Mouse (Mus musculus) midbrain, embryonic 14.5 days (tissue): Measurements from ENCODE around the gene Phc1. TPM values are rescaled to one million over a fixed set of nuclear protein-coding genes. Genes with fewer than 3 reads are reported as not detected.

Experiments used
- ATAC-seq: fragments of 200-750 bp; cut with Nextera tagmentation; 2 replicates; pipeline ENCODE4 v1.8.0; 2017; ENCODE audit warnings: moderate number of reproducible peaks, moderate library complexity; ENCODE audit not compliant: low FRiP score, low TSS enrichment
- DNase-seq: peaks from one replicate; pipeline ENCODE4 v3.0.0-alpha.2; 2015
- H3K27ac ChIP-seq: fragments of 300-500 bp; sonication (generic); replicated peaks from 2 replicates; pipeline ENCODE4 v1.5.1; 2014; ENCODE audit warnings: mild to moderate bottlenecking, low read depth, low read length, moderate library complexity
- H3K27me3 ChIP-seq: fragments of 300-500 bp; sonication (generic); 2 replicates; pipeline ENCODE4 v1.6.1; 2014; ENCODE audit warnings: low read length, control low read depth, mixed read lengths; ENCODE audit not compliant: control insufficient read depth, insufficient read depth
- H3K36me3 ChIP-seq: fragments of 300-500 bp; sonication (generic); 2 replicates; pipeline ENCODE4 v1.6.1; 2014; ENCODE audit warnings: low read length, control low read depth; ENCODE audit not compliant: control insufficient read depth, insufficient read depth
- H3K4me1 ChIP-seq: fragments of 300-500 bp; sonication (generic); 2 replicates; pipeline ENCODE4 v1.6.1; 2014; ENCODE audit warnings: mild to moderate bottlenecking, antibody characterized with exemption, low read length, control low read depth; ENCODE audit not compliant: control insufficient read depth, insufficient read depth
- H3K4me2 ChIP-seq: fragments of 300-500 bp; sonication (generic); 2 replicates; pipeline ENCODE4 v1.6.1; 2014; ENCODE audit warnings: mild to moderate bottlenecking, low read length, moderate library complexity
- H3K4me3 ChIP-seq: fragments of 300-500 bp; sonication (generic); replicated peaks from 2 replicates; pipeline ENCODE4 v1.5.1; 2014; ENCODE audit warnings: low read depth, low read length
- H3K9ac ChIP-seq: fragments of 300-500 bp; sonication (generic); replicated peaks from 2 replicates; pipeline ENCODE4 v1.6.1; 2014; ENCODE audit warnings: mild to moderate bottlenecking, low read length, moderate library complexity
- H3K9me3 ChIP-seq: fragments of 300-500 bp; sonication (generic); 2 replicates; pipeline ENCODE4 v1.6.1; 2016; ENCODE audit warnings: low read length, control low read depth, mixed read lengths; ENCODE audit not compliant: control insufficient read depth
- WGBS: fragments of 180-500 bp; shearing (Covaris S2); extraction: QIAGEN DNeasy Blood & Tissue Kit; methylation state at CpG from one replicate; pipeline ENCODE4 v1.1.7; 2014; 5-methylcytosine and 5-hydroxymethylcytosine counted together
- polyA plus RNA-seq: library from polyadenylated mRNA; unstranded; fragments of >200 nt; fragmentation: Nextera tagmentation; extraction: Ambion mirVana; gene quantifications from 2 replicates; pipeline ENCODE4 v1.2.1, GENCODE M21; 2014

Phc1 gene
- polyA plus RNA-seq, 1 experiment from 2014 or later, result 46.7 TPM

GRCm38 (mm10) chr6:122303526-122303925, 36.8 kb downstream of the Phc1 start:
- no peak overlapping the region for H3K4me3 ChIP-seq
- no peak overlapping the region for H3K9ac ChIP-seq
- 88% methylated on average over 9 of the region's 9 CpGs for WGBS
- H3K4me2 ChIP-seq, result no peak overlapping the region
- no peak for ATAC-seq
- no peaks in the 10 kb centered on the region for H3K9me3 ChIP-seq
- no peaks in the 10 kb centered on the region for H3K27me3 ChIP-seq
- no peaks in the 10 kb centered on the region for H3K36me3 ChIP-seq
- DNase-seq, result no peak
- no peak overlapping the region for H3K27ac ChIP-seq
- no peaks in the 10 kb centered on the region for H3K4me1 ChIP-seq

GRCm38 (mm10) chr6:122302661-122303060, 37.7 kb downstream of the Phc1 start:
- Histone ChIP-seq H3K9ac (no peak overlapping the region), H3K4me1 (no peaks in the 10 kb centered on the region), H3K27ac (no peak overlapping the region), H3K4me2 (no peak overlapping the region), H3K9me3 (no peaks in the 10 kb centered on the region), H3K4me3 (no peak overlapping the region), H3K27me3 (no peaks in the 10 kb centered on the region), H3K36me3 (no peaks in the 10 kb centered on the region)
- DNase-seq (no peak), ATAC-seq (no peak)
- 95% methylated on average over 4 of the region's 4 CpGs for WGBS

DNA sequence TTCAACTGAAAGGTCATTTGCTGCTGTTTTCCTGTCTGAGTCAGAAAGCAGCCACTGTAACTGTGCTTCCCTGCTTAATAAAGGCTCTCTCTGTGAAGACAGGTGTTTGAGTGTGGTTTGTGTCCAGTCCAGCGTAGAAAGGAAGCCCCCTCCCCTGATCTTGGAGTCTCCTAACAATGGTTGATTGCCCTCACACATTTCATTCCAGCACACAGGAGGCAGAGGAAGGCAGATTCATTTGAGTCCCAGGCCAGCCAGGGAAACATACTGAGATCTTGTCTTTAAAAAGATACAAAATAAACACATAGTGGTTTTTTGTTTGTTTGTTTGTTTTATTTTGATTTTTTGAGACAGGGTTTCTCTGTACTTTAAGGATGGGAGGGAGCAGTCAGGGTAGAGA, 38.2 kb downstream of the Phc1 start:
- no peaks in the 10 kb centered on the region for H3K36me3 ChIP-seq
- no peak overlapping the region for H3K4me3 ChIP-seq
- no peaks in the 10 kb centered on the region for H3K27me3 ChIP-seq
- H3K27ac ChIP-seq, result no peak overlapping the region
- no peak overlapping the region for H3K9ac ChIP-seq
- no peaks in the 10 kb centered on the region for H3K4me1 ChIP-seq
- no peak for ATAC-seq
- WGBS, result 62% methylated on average over 1 of the region's 1 CpGs
- DNase-seq, result no peak
- no peaks in the 10 kb centered on the region for H3K9me3 ChIP-seq
- no peak overlapping the region for H3K4me2 ChIP-seq

- DNase-seq, result no peak
- Histone ChIP-seq H3K4me2 (no peak overlapping the region), H3K27me3 (no peaks in the 10 kb centered on the region), H3K9me3 (no peaks in the 10 kb centered on the region), H3K9ac (no peak overlapping the region), H3K4me3 (no peak overlapping the region), H3K4me1 (peaks cover 8% of the 10 kb centered on the region; the same call in 1 of the 2 replicates), H3K27ac (no peak overlapping the region), H3K36me3 (no peaks in the 10 kb centered on the region)
- 78% methylated on average over 3 of the region's 3 CpGs for WGBS
- no peak for ATAC-seq
Measured at GRCm38 (mm10) chr6:122299621-122300133, 40.7 kb downstream of the Phc1 start.

DNA sequence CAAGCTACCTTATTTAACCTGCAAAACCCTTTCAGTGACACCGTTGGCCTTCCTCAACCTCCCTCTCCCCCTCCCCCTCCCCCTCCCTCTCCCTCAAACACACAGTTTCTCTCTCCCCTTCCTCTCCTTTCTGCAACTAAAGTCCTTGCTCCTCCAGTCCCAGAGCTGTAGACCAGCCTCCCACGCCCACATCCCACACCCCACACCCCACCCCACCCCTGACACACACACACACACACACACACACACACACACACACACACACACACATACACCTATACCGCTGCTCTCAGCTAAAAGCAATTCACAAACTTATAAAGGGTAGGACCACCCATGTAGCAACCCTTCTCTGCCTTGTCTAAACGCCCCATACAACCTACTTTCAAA, 42.1 kb downstream of the Phc1 start:
- DNase-seq (no peak), ATAC-seq (no peak)
- Histone ChIP-seq H3K9me3 (no peaks in the 10 kb centered on the region), H3K4me2 (peak overlapping the region; percentile 56), H3K9ac (peak overlapping the region; percentile 62; the same call in 1 of the 2 replicates), H3K4me3 (no peak overlapping the region), H3K27ac (peak overlapping the region; percentile 85; the same call in 1 of the 2 replicates), H3K36me3 (no peaks in the 10 kb centered on the region), H3K27me3 (no peaks in the 10 kb centered on the region), H3K4me1 (peaks cover 8% of the 10 kb centered on the region; the same call in 1 of the 2 replicates)
- 48% methylated on average over 4 of the region's 4 CpGs for WGBS

DNA sequence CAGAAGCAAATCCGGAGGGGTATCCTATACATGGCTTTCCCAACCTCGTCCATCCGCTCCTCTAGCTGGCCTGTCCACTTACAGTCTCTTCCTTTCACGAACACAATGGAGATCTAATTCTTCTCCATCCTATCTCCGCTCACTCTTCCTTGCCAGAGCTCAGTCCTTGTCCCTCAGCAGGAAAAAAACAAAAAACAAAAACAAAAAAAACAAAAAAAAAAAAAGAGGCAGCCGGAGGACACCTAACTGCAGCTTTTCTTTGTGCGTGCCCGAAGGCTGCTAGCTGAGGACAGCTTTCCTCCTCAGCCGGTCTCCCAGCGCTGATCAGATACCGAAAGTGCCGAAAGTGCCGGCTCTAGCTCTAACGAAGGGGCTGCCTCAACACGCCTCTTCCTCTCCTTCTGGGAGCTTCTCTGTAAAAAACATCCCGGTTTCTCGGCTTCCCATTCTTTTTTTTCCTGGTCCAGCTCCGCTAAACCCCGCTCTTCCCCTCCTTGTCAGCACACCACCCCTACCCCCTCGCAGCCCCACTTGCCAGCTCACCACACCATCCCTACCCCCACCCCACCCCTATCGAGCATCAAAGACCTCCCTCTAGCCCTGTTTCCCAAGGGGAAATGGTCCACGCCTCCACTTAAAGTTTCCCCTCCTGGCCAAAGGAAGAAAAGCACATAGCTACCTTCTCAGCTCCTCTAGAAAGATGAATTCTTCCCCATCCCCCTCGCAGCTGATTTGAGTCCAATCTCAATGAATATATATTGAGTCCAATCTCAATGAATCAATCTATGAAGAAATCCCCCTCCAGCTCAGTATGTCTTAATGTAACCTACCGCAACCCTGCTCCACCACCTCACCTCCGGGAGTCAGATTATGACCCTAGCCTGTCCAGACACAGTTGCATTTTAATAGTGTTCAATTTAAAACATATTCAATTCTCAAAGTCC, 42.8 kb downstream of the Phc1 start:
- H3K27ac ChIP-seq, result peak overlapping the region; percentile 85
- no peaks in the 10 kb centered on the region for H3K9me3 ChIP-seq
- H3K4me1 ChIP-seq, result peaks cover 8% of the 10 kb centered on the region; the same call in 1 of the 2 replicates
- 5% methylated on average over 25 of the region's 25 CpGs for WGBS
- no peaks in the 10 kb centered on the region for H3K27me3 ChIP-seq
- DNase-seq (peak; percentile 82), ATAC-seq (peak; percentile 85)
- peak overlapping the region; percentile 43 for H3K4me3 ChIP-seq
- H3K36me3 ChIP-seq, result no peaks in the 10 kb centered on the region
- H3K4me2 ChIP-seq, result peak overlapping the region; percentile 56
- H3K9ac ChIP-seq, result peak overlapping the region; percentile 62

DNA sequence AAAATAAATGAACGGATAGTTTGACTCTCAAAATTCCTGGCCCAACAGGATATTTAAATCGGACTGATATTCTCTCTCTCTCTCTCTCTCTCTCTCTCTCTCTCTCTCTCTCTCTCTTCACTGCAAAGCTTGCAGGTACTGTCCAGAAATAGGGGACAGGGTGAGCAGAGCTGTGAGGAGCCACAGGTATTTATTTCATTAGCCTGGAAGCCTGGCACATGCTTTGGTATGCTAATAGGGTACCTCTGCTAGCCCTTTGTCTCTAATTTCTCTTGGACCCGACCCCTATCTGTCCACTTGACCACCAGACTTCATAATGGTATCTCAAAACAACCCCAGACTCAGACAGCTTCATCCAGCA, 43.5 kb downstream of the Phc1 start:
- Histone ChIP-seq H3K27me3 (no peaks in the 10 kb centered on the region), H3K4me3 (peak overlapping the region; percentile 43), H3K9me3 (no peaks in the 10 kb centered on the region), H3K4me2 (peak overlapping the region; percentile 56), H3K4me1 (peaks cover 8% of the 10 kb centered on the region; the same call in 1 of the 2 replicates), H3K9ac (peak overlapping the region; percentile 62), H3K27ac (peak overlapping the region; percentile 85), H3K36me3 (no peaks in the 10 kb centered on the region)
- ATAC-seq (peak; percentile 7; the same call in 1 of the 2 replicates), DNase-seq (no peak)
- 32% methylated on average over 3 of the region's 3 CpGs for WGBS

DNA sequence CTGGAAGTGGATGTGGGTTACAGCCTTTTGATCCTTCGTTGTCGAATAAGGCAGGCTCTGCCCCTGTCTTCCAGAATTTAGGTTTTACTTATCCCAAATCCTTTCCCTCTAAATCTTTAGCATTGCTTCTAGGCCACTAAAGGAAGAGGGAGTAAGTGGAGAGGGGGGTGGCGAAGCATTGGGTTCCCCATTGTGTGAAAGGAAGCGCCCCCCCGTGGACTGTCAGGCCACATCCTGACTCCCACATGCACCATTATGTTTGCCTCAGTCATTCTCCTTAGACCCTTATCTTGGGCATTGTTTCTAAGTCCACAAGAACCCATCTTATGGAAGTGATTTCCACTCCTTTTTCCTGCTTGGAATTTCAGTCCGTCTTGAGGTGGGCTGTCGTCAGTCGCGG, 45.1 kb downstream of the Phc1 start:
- H3K4me1 ChIP-seq, result peaks cover 8% of the 10 kb centered on the region; the same call in 1 of the 2 replicates
- no peak overlapping the region for H3K4me3 ChIP-seq
- WGBS, result 60% methylated on average over 9 of the region's 9 CpGs
- no peaks in the 10 kb centered on the region for H3K27me3 ChIP-seq
- DNase-seq (no peak), ATAC-seq (no peak)
- H3K27ac ChIP-seq, result no peak overlapping the region
- H3K9ac ChIP-seq, result no peak overlapping the region
- no peak overlapping the region for H3K4me2 ChIP-seq
- no peaks in the 10 kb centered on the region for H3K36me3 ChIP-seq
- no peaks in the 10 kb centered on the region for H3K9me3 ChIP-seq
